Comparison of ENCODE assay signal across 27 mouse cellular contexts in genomic region chr7:107207843-107208242, GRCm38 (mm10). TPM values are rescaled to one million over a fixed set of nuclear protein-coding genes. Genes with fewer than 3 reads are reported as not detected.
DNase-seq lines count a peak whose midpoint lies in the region; TF ChIP-seq lines count a peak whose summit lies in the region.
"Had no signal": no experiment of that assay in that cellular context is flagged by ENCODE, and none has a peak within 500 bp of the region (broad histone marks: within the 10 kb centered on the region; RNA-seq: fewer than 3 reads in every experiment).

No protein-coding gene starts in this region.

- TF ChIP-seq CTCF in testis, adult 2 months (IDR thresholded peaks at IDR 0.05; ENCODE audit: control insufficient read depth, insufficient read depth, insufficient replicate concordance, low read depth, low read length): no peak
- TF ChIP-seq CTCF in gastrocnemius, adult 2 months (IDR thresholded peaks at IDR 0.05): no peak

- peaks cover 2% of the 10 kb centered on the region; the same call in 1 of the 2 replicates for H3K36me3 ChIP-seq in testis, adult 2 months (ENCODE audit: control insufficient read depth, insufficient read depth, low read length)
- peaks cover 3% of the 10 kb centered on the region; the same call in 1 of the 2 replicates for H3K36me3 ChIP-seq in ES-E14 (ENCODE audit: control insufficient read depth, insufficient read depth, low read length, poor library complexity, severe bottlenecking)
- H3K36me3 ChIP-seq: embryonic facial prominence, embryonic 10.5 days; embryonic facial prominence, embryonic 12.5 days; forebrain, embryonic 15.5 days had no signal

- H3K27me3 ChIP-seq in testis, adult 2 months (ENCODE audit: control insufficient read depth, insufficient read depth, low read length): no peaks in the 10 kb centered on the region
- H3K27me3 ChIP-seq: CH12.LX had no signal

- no peaks in the 10 kb centered on the region for H3K9me3 ChIP-seq in ES-E14 (ENCODE audit: control insufficient read depth, insufficient read depth, low read depth, low read length)

- intact Hi-C loops in gastrocnemius, adult 2 months (cut with DNase I): no loop called here

- peak overlapping the region; percentile 14; the same call in 1 of the 2 replicates for H3K27ac ChIP-seq in testis, adult 2 months (ENCODE audit: control insufficient read depth, insufficient read depth, low read depth, low read length)
- H3K27ac ChIP-seq in ES-E14 (ENCODE audit: insufficient read depth, low read depth, low read length, poor library complexity, severe bottlenecking): peak overlapping the region; percentile 64; the same call in 1 of the 2 replicates
- no peak overlapping the region for H3K27ac ChIP-seq in gastrocnemius, adult 2 months
- H3K27ac ChIP-seq: embryonic facial prominence, embryonic 10.5 days; embryonic facial prominence, embryonic 12.5 days; forebrain, embryonic 13.5 days; forebrain, embryonic 15.5 days had no signal

- DNase-seq in testis, postnatal 14 days (ENCODE audit: low spot score): no peak
- peak; percentile 56 for DNase-seq in ES-E14 (ENCODE audit: low read depth, low spot score)
- peak; percentile 90 for DNase-seq in ZHBTc4 (ENCODE audit: low read depth, low spot score)
- no peak for DNase-seq in ovary, postnatal 10 days (ENCODE audit: low spot score)
- DNase-seq in gastrocnemius, adult 2 months: no peak
- DNase-seq: adrenal gland, adult 8-10 months; adrenal gland, postnatal 14 days; adrenal gland, postnatal 36 days; B cell, adult 2 months; cerebellum, adult 11-12 months; cerebellum, adult 2 months; cerebellum, adult 9-10 months; cerebellum, postnatal 10 days; cerebellum, postnatal 25 days; forebrain, postnatal 0 days had no signal

- H3K4me3 ChIP-seq in testis, adult 2 months (ENCODE audit: control insufficient read depth, low read depth, low read length): peak overlapping the region; percentile 64
- H3K4me3 ChIP-seq in ES-E14 (ENCODE audit: insufficient read depth in 1 of 2, low read depth in 1 of 2, low read length in 2 of 2, poor library complexity in 1 of 2, severe bottlenecking in 1 of 2): no peak overlapping the region
- no peak overlapping the region for H3K4me3 ChIP-seq in gastrocnemius, adult 2 months
- H3K4me3 ChIP-seq: embryonic facial prominence, embryonic 10.5 days; embryonic facial prominence, embryonic 12.5 days; forebrain, embryonic 13.5 days; forebrain, embryonic 15.5 days had no signal

- H3K9ac ChIP-seq in ES-E14 (ENCODE audit: insufficient read depth, low read depth, low read length, poor library complexity, severe bottlenecking): no peak overlapping the region
- H3K9ac ChIP-seq: embryonic facial prominence, embryonic 12.5 days; forebrain, embryonic 13.5 days; forebrain, embryonic 15.5 days; forebrain, postnatal 0 days had no signal

- no peak for TF ChIP-seq POLR2A in testis, adult 2 months (IDR thresholded peaks at IDR 0.05; ENCODE audit: control insufficient read depth, low read depth, low read length)

- in situ Hi-C loops in ES-E14 (cut with MboI; ENCODE audit: low sequenced_read_pairs in 2 of 2, unreplicated experiment in 2 of 2): loop anchor here (25.0 kb wide), 2 partner anchors 354 to 529 kb away; partner anchors contain the start of gene Olfml1 (in 1 of the 2)

- H3K4me1 ChIP-seq in testis, adult 2 months (ENCODE audit: control insufficient read depth, insufficient read depth, low read length): no peaks in the 10 kb centered on the region
- H3K4me1 ChIP-seq in ES-E14 (ENCODE audit: control insufficient read depth in 2 of 2, insufficient read depth in 2 of 2, low read length in 2 of 2, poor library complexity in 1 of 2): peaks cover 4% of the 10 kb centered on the region in 2 experiments
- H3K4me1 ChIP-seq: embryonic facial prominence, embryonic 10.5 days; embryonic facial prominence, embryonic 12.5 days; forebrain, embryonic 13.5 days had no signal

TF ChIP-seq in ES-E14, 5 proteins besides CTCF, POLR2A, EP300 and RAD21:
- 0 out of 2 replicates have a peak, but pooled peaks have one; percentile 51 for TF ChIP-seq CHD2 (IDR thresholded peaks at IDR 0.05; ENCODE audit: low read depth, low read length)
- no peak for TF ChIP-seq HCFC1 (IDR thresholded peaks at IDR 0.05; ENCODE audit: borderline replicate concordance, insufficient read depth, low read length)

RNA-seq across cellular contexts. Expression of gene Rbmxl2, which starts 1.4 kb away (rescaled TPM):
- 49.0 and 67.1 TPM in 2 replicates for polyA plus RNA-seq in testis, adult 2 months (2012; rRNA removed)
- total RNA-seq in ES-E14 (2012; rRNA removed): 82.7 and 100 TPM in 2 replicates
- not detected for total RNA-seq in gastrocnemius, adult 2 months (2021)
- total RNA-seq: adrenal gland, adult 18-20 months; adrenal gland, adult 8-10 months; adrenal gland, postnatal 14 days; adrenal gland, postnatal 36 days; CH12.LX; forebrain, postnatal 0 days; MEL had no signal
- polyA plus RNA-seq: CD4-positive, CD25-positive, alpha-beta regulatory T cell, adult 4 months; cerebellum, adult 2 months; cortical plate, adult 2 months; embryonic facial prominence, embryonic 10.5 days; embryonic facial prominence, embryonic 12.5 days; embryonic facial prominence, embryonic 14.5 days; forebrain, embryonic 11.5 days; forebrain, embryonic 13.5 days; forebrain, embryonic 15.5 days; forebrain, postnatal 0 days had no signal

RNA-seq across cellular contexts. Expression of gene Nlrp14, which starts 41.1 kb away (rescaled TPM):
- polyA plus RNA-seq in testis, adult 2 months (2012; rRNA removed): 91.1 and 114 TPM in 2 replicates
- total RNA-seq in ES-E14 (2012; rRNA removed): 1.1 and 1.2 TPM in 2 replicates
- not detected for total RNA-seq in gastrocnemius, adult 2 months (2021)
- total RNA-seq: adrenal gland, adult 18-20 months; adrenal gland, adult 8-10 months; adrenal gland, postnatal 14 days; adrenal gland, postnatal 36 days; CH12.LX; MEL had no signal
- polyA plus RNA-seq: CD4-positive, CD25-positive, alpha-beta regulatory T cell, adult 4 months; cerebellum, adult 2 months; cortical plate, adult 2 months; embryonic facial prominence, embryonic 10.5 days; embryonic facial prominence, embryonic 12.5 days; embryonic facial prominence, embryonic 14.5 days; forebrain, embryonic 11.5 days; forebrain, embryonic 13.5 days; forebrain, embryonic 15.5 days; forebrain, postnatal 0 days had no signal

Comparison
In these comparisons a context has a peak if more than half of its experiments do, and no peak if none do; other contexts are left out.
1. DNase-seq: peak in ES-E14 (single experiment) and ZHBTc4 (single experiment); none in testis, postnatal 14 days (single experiment), ovary, postnatal 10 days (single experiment) and gastrocnemius, adult 2 months (single experiment).
2. RNA of gene Rbmxl2, which starts 1.4 kb away (total RNA-seq): 82.7 to 100 TPM in ES-E14; not detected in gastrocnemius, adult 2 months; every median in the first group is over 10 times any median in the second.